Mouse (Mus musculus): Measurements from ENCODE around the gene Baat.
"Not testable (repeated sequence)": the region's sequence is repeated elsewhere in the genome, so short reads cannot be mapped to it uniquely, and the experiment has no call there.

The Baat gene

GRCm38 (mm10) chr4:49506386-49506785 lies at the start of gene Baat:
TSS of gene Baat (minus strand) at chr4:49506557.
- no peak for DNase-seq

GRCm38 (mm10) chr4:49553380-49553779 lies 47.0 kb upstream of the Baat start:
- DNase-seq, result no peak

- no peak for DNase-seq
These were observed 43.0 kb upstream of the Baat start, which contains the start of gene Aldob for GRCm38 (mm10) chr4:49549383-49549782. TSS of gene Aldob (minus strand) at chr4:49549546.

- no peak for DNase-seq
These were observed 41.3 kb upstream of the Baat start for GRCm38 (mm10) chr4:49547544-49548219.

GRCm38 (mm10) chr4:49546873-49547543 lies 40.7 kb upstream of the Baat start:
- no peak for DNase-seq

- no peak for DNase-seq
These were observed 39.7 kb upstream of the Baat start for GRCm38 (mm10) chr4:49546026-49546425.

GRCm38 (mm10) chr4:49540966-49541365 lies 34.6 kb upstream of the Baat start:
- DNase-seq, result no peak

- DNase-seq, result no peak
These were observed 33.3 kb upstream of the Baat start for GRCm38 (mm10) chr4:49539665-49540064.

- no peak for DNase-seq
These were observed 30.3 kb upstream of the Baat start for GRCm38 (mm10) chr4:49536671-49537070.

- DNase-seq, result no peak
These were observed 29.4 kb upstream of the Baat start for GRCm38 (mm10) chr4:49535675-49536294.

GRCm38 (mm10) chr4:49535036-49535435 lies 28.7 kb upstream of the Baat start:
- DNase-seq, result no peak

- peak; percentile 71 for DNase-seq
These were observed 16.2 kb upstream of the Baat start for GRCm38 (mm10) chr4:49522576-49522975.

GRCm38 (mm10) chr4:49521346-49521745 lies 15.0 kb upstream of the Baat start:
- DNase-seq, result no peak

- DNase-seq, result peak; percentile 89
These were observed 14.4 kb upstream of the Baat start, which contains the start of the genes Mrpl50 and Zfp189 for GRCm38 (mm10) chr4:49520572-49521340. TSS of gene Mrpl50 (minus strand) at chr4:49521093. TSS of gene Zfp189 (plus strand) at chr4:49521176.

- no peak for DNase-seq
These were observed 13.1 kb upstream of the Baat start for GRCm38 (mm10) chr4:49519476-49519875.

GRCm38 (mm10) chr4:49514441-49514840 lies 8.1 kb upstream of the Baat start:
- DNase-seq, result no peak

- DNase-seq, result no peak
These were observed 6.3 kb upstream of the Baat start for GRCm38 (mm10) chr4:49512636-49513035.

GRCm38 (mm10) chr4:49510236-49510835 lies 4.0 kb upstream of the Baat start:
- not testable (repeated sequence) for DNase-seq

GRCm38 (mm10) chr4:49509183-49509582 lies 2.8 kb upstream of the Baat start:
- DNase-seq, result no peak

GRCm38 (mm10) chr4:49503563-49503962 lies 2.8 kb downstream of the Baat start:
- no peak for DNase-seq

- not testable (repeated sequence) for DNase-seq
These were observed 20.3 kb downstream of the Baat start for GRCm38 (mm10) chr4:49485934-49486650.

GRCm38 (mm10) chr4:49485442-49485841 lies 20.9 kb downstream of the Baat start:
- no peak for DNase-seq

Measured in right cerebral cortex, postnatal 14 days (tissue).